Mouse (Mus musculus): Measurements from ENCODE around the gene Phlpp2. TPM values are rescaled to one million over a fixed set of nuclear protein-coding genes. Genes with fewer than 3 reads are reported as not detected.

The Phlpp2 gene
- 3.1 TPM for polyA plus RNA-seq (2014; fragmentation: Illumina TruSeq; extraction: RNeasy Lipid Tissue Mini Kit (QIAGEN cat#74804); ENCODE audit: low read depth, low replicate concordance)

GRCm38 (mm10) chr8:109868003-109868679 is at the start of gene Phlpp2:
Phlpp2 (plus strand) TSS chr8:109868542.

DNA sequence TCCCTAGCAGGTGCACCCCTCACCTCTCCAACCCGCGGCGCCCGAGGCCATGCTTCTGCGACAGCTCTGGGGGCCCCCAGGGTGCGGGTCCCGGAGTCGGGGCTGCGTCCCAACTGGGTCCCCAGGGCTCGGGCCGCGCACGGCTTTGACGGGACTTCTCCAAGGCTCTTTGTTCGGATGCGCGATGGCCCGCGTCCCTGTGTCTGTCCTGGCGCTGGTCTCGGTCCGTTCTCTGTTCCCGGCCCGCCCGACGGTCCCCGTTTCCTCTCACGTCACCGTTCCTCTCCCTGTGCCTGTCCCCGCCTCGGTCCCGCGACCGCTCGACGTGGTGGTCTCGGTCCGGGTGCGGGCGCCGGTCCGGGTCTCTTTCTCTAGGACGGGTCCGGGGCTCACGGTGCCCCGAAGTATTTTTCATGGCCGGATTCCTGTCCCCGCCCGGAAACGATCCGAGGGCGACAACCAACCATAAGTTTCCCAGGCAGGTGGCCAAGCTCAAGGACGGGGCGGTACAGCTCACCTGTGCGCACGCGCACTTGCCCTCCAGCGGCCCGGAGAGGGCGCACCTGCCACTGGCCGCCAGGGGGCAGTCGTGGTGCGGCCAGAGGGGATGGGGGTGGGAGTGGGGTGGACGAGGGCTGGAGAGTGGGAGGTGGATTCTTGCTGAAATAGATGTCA is 93.5 kb downstream of the Phlpp2 start, which contains the start of gene Marveld3:
Marveld3 (minus strand) TSS at position 511 of the 675 bp plus-strand sequence.

DNA sequence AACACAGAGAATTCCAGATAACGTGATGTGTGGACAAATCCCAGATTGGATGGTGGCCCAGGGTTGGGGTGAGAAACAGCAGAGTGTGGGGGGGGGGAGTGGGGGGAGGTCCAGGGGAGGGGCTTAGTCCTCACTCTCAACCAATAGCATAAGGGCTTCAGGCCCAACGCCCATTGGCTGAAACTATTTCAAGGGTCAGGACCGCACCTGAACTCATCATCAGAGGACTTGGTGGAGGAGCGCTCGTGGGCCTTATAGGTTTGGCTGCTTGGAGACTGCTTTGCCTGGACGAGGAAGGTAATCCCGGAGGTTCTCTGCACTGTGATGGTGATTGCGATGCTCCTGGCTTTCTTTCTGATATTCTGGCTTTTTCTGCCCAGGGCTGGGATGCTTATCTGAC is 121.9 kb downstream of the Phlpp2 start, which contains the start of gene Tat:
Tat (plus strand) TSS at position 214 of the 400 bp plus-strand sequence.

Other genes with a start within 250 kb of the Phlpp2 start
- gene Ist1, start 175.3 kb upstream of the Phlpp2 start, polyA plus RNA-seq (2014; fragmentation: Illumina TruSeq; extraction: RNeasy Lipid Tissue Mini Kit (QIAGEN cat#74804); ENCODE audit: low read depth, low replicate concordance): 42.5 TPM
- 24.1 TPM for gene Zfp821, start 163.0 kb upstream of the Phlpp2 start, polyA plus RNA-seq (2014; fragmentation: Illumina TruSeq; extraction: RNeasy Lipid Tissue Mini Kit (QIAGEN cat#74804); ENCODE audit: low read depth, low replicate concordance)
- 25.2 TPM for gene Atxn1l, start 130.8 kb upstream of the Phlpp2 start, polyA plus RNA-seq (2014; fragmentation: Illumina TruSeq; extraction: RNeasy Lipid Tissue Mini Kit (QIAGEN cat#74804); ENCODE audit: low read depth, low replicate concordance)
- gene Ap1g1, start 90.0 kb upstream of the Phlpp2 start, polyA plus RNA-seq (2014; fragmentation: Illumina TruSeq; extraction: RNeasy Lipid Tissue Mini Kit (QIAGEN cat#74804); ENCODE audit: low read depth, low replicate concordance): 48.1 TPM
- gene Marveld3, start 93.7 kb downstream of the Phlpp2 start, polyA plus RNA-seq (2014; fragmentation: Illumina TruSeq; extraction: RNeasy Lipid Tissue Mini Kit (QIAGEN cat#74804); ENCODE audit: low read depth, low replicate concordance): 1.4 TPM
- 0.11 TPM for gene Tat, start 121.9 kb downstream of the Phlpp2 start, polyA plus RNA-seq (2014; fragmentation: Illumina TruSeq; extraction: RNeasy Lipid Tissue Mini Kit (QIAGEN cat#74804); ENCODE audit: low read depth, low replicate concordance)
- gene Chst4, start 171.2 kb downstream of the Phlpp2 start, polyA plus RNA-seq (2014; fragmentation: Illumina TruSeq; extraction: RNeasy Lipid Tissue Mini Kit (QIAGEN cat#74804); ENCODE audit: low read depth, low replicate concordance): not detected
- 20.3 TPM for gene Zfp612, start 211.2 kb downstream of the Phlpp2 start, polyA plus RNA-seq (2014; fragmentation: Illumina TruSeq; extraction: RNeasy Lipid Tissue Mini Kit (QIAGEN cat#74804); ENCODE audit: low read depth, low replicate concordance)
- gene Gm21964, start 232.7 kb downstream of the Phlpp2 start, polyA plus RNA-seq (2014; fragmentation: Illumina TruSeq; extraction: RNeasy Lipid Tissue Mini Kit (QIAGEN cat#74804); ENCODE audit: low read depth, low replicate concordance): 0.31 TPM
- not detected for gene Gm17720, start 234.2 kb downstream of the Phlpp2 start, polyA plus RNA-seq (2014; fragmentation: Illumina TruSeq; extraction: RNeasy Lipid Tissue Mini Kit (QIAGEN cat#74804); ENCODE audit: low read depth, low replicate concordance)

Measured in testis, adult 10 weeks (tissue).